Mouse (Mus musculus) liver, embryonic 12.5 days (tissue): ENCODE results near the gene Olfr1012. TPM values are rescaled to one million over a fixed set of nuclear protein-coding genes. Genes with fewer than 3 reads are reported as not detected.
"Not testable (repeated sequence)": the region's sequence is repeated elsewhere in the genome, so short reads cannot be mapped to it uniquely, and the experiment has no call there.

Experiments
- ATAC-seq: fragments of 200-750 bp; cut with Nextera tagmentation; 2 replicates; pipeline ENCODE4 v1.8.0; 2017; ENCODE audit warnings: moderate number of reproducible peaks, mild to moderate bottlenecking, moderate library complexity
- H3K27ac ChIP-seq: fragments of 300-500 bp; sonication (generic); 2 replicates; pipeline ENCODE4 v1.5.1; 2016; ENCODE audit warnings: mild to moderate bottlenecking
- H3K27me3 ChIP-seq: fragments of 300-500 bp; sonication (generic); replicated peaks from 2 replicates; pipeline ENCODE4 v1.6.1; 2016; ENCODE audit warnings: mild to moderate bottlenecking, moderate library complexity
- H3K36me3 ChIP-seq: fragments of 300-500 bp; sonication (generic); 2 replicates; pipeline ENCODE4 v1.6.1; 2016; ENCODE audit warnings: mild to moderate bottlenecking, moderate library complexity
- H3K4me1 ChIP-seq: fragments of 300-500 bp; sonication (generic); 2 replicates; pipeline ENCODE4 v1.6.1; 2016
- H3K4me2 ChIP-seq: fragments of 300-500 bp; sonication (generic); 2 replicates; pipeline ENCODE4 v1.6.1; 2016; ENCODE audit warnings: mild to moderate bottlenecking, moderate library complexity
- H3K4me3 ChIP-seq: fragments of 300-500 bp; sonication (generic); 2 replicates; pipeline ENCODE4 v1.5.1; 2016; ENCODE audit warnings: mild to moderate bottlenecking, moderate library complexity
- H3K9ac ChIP-seq: fragments of 300-500 bp; sonication (generic); 2 replicates; pipeline ENCODE4 v1.6.1; 2016; ENCODE audit warnings: mild to moderate bottlenecking, moderate library complexity
- H3K9me3 ChIP-seq: fragments of 300-500 bp; sonication (generic); replicated peaks from 2 replicates; pipeline ENCODE4 v1.6.1; 2016; ENCODE audit warnings: mild to moderate bottlenecking, moderate library complexity
- WGBS: fragments of 180-500 bp; shearing (Covaris S2); methylation state at CpG from one replicate; pipeline ENCODE4 v1.1.7; 2016; ENCODE audit not compliant: insufficient replicate concordance; 5-methylcytosine and 5-hydroxymethylcytosine counted together
- polyA plus RNA-seq: library from polyadenylated mRNA; unstranded; fragments of >200 nt; fragmentation: Nextera tagmentation; extraction: Ambion mirVana; gene quantifications from 2 replicates; pipeline ENCODE4 v1.2.1, GENCODE M21; 2016

Olfr1012 gene
- not detected in 2 replicates for polyA plus RNA-seq

DNA sequence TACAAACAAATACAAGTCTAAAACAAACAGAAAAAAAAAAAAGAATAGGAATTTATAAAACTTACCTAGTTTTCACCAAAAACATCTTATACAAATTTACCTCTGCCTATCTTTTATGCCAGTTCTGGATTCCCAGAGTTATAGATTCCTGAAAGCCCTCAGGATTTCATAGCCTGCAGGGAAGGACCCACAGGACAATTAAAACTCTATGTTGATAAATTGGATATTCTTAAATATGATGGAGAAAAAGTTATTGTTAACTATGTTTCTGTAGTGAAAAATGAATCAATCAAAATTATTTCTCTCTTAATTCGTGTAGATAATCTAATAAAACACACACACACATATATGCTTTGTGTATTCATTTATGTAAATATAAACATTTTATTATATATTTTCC, at the start of gene Olfr1012:
Gene Olfr1012, minus strand, starts transcription at position 101 of the 400 bp plus-strand sequence.
- H3K27me3 ChIP-seq = no peaks in the 10 kb centered on the region
- 44% methylated on average over 1 of the region's 1 CpGs for WGBS

DNA sequence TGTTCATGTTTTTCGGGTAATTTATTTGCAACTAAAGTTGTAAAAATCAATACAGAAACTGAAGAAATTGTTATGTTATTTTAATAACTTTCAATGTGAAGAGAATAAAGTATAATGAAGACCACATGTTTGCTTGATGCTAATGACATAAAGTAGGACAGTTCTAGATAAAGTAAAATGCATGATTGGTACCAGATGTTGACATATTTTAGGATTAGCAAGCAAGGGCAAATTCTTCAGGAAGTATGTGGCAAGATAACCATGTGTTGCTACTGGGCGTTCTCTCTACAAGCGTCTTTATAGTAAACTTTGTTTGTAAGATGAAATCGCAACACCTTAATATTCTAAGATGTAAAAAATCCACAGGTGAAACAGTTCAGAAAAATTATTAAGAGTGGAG, 41.9 kb upstream of the Olfr1012 start:
- H3K36me3 ChIP-seq = no peaks in the 10 kb centered on the region
- no peak overlapping the region for H3K9ac ChIP-seq
- WGBS = 67% methylated on average over 4 of the region's 4 CpGs
- no peaks in the 10 kb centered on the region for H3K9me3 ChIP-seq
- H3K27me3 ChIP-seq = no peaks in the 10 kb centered on the region
- no peak for ATAC-seq
- H3K4me1 ChIP-seq = no peaks in the 10 kb centered on the region
- H3K4me3 ChIP-seq = no peak overlapping the region
- H3K27ac ChIP-seq = no peak overlapping the region
- H3K4me2 ChIP-seq = no peak overlapping the region

More for the DNA sequence above, at the start of gene Olfr1012:
- H3K27ac ChIP-seq = no peak within 1 kb of the TSS
- no peak for ATAC-seq
- H3K36me3 ChIP-seq = no peaks in the 10 kb centered on the region
- no peak within 1 kb of the TSS for H3K4me2 ChIP-seq
- H3K9ac ChIP-seq = no peak within 1 kb of the TSS
- no peaks in the 10 kb centered on the region for H3K4me1 ChIP-seq
- no peaks in the 10 kb centered on the region for H3K9me3 ChIP-seq
- no peak within 1 kb of the TSS for H3K4me3 ChIP-seq

DNA sequence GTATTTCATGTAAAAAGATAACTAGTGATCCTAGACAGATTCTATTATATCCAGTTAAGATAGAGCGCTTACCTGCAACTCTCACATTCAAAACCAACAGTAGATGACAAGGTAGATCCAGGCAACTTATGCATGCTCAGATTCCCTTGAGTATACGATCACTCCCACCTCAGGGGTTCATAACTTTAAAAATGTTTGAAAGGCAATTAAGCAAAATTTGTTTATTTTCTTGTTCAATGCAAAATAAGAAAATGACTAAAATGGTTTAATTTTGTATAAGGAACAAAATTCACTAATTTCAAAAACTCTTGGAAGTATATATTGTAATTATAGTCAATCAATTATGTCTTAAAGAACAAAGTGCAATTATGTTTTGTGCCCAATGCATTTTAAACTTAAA, 39.9 kb upstream of the Olfr1012 start, which contains the start of gene Olfr1016:
Gene Olfr1016, minus strand, starts transcription at position 101 of the 400 bp plus-strand sequence.
- H3K4me2 ChIP-seq = no peak within 1 kb of the TSS
- no peaks in the 10 kb centered on the region for H3K36me3 ChIP-seq
- H3K4me3 ChIP-seq = no peak within 1 kb of the TSS
- no peaks in the 10 kb centered on the region for H3K9me3 ChIP-seq
- no peak for ATAC-seq
- no peak within 1 kb of the TSS for H3K27ac ChIP-seq
- 73% methylated on average over 2 of the region's 2 CpGs for WGBS
- no peak within 1 kb of the TSS for H3K9ac ChIP-seq
- no peaks in the 10 kb centered on the region for H3K4me1 ChIP-seq
- H3K27me3 ChIP-seq = no peaks in the 10 kb centered on the region

DNA sequence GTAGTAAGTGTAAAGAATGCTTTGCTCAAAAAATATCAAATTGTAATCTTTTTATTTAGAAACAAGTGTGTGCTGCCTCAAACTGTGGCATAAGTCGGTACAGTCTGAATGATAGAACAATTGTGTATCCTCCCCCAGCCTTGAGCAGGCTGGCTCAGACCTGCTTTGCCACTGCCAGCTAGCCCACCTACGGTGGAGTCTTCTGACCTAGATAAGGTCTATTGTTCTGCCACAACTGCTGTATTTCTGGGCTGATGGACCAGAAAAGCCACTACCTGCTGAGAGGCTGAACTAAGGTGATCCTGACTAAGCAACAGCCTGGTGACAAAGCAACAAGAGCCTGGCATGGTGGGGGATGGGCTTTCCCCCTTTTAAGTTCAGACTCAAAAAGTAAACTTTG, 29.8 kb upstream of the Olfr1012 start:
- Histone ChIP-seq H3K4me2 (no peak overlapping the region), H3K4me1 (no peaks in the 10 kb centered on the region), H3K36me3 (no peaks in the 10 kb centered on the region), H3K27me3 (no peaks in the 10 kb centered on the region), H3K9me3 (no peaks in the 10 kb centered on the region), H3K9ac (no peak overlapping the region), H3K4me3 (no peak overlapping the region), H3K27ac (no peak overlapping the region)
- ATAC-seq = no peak
- 61% methylated on average over 2 of the region's 2 CpGs for WGBS

DNA sequence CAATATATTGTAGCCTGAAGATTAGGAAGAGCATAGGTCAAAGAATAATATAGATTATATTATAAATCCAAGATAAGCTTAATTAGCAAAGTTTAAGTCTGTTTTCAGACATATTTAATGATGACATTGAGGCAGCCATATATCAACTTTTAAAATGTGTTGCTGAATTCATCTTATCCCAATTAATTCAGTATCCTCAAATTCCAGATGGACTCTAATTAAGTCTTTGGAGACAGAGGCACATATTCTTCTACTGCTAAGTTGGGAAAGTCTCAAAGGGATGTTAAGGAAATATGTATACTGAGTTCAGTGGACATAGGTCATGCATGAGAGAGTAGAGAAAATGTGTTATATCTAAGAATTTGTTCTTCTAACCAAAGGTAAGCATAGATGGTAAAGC, 19.2 kb upstream of the Olfr1012 start, which contains the start of gene Olfr1015:
Gene Olfr1015, plus strand, starts transcription at position 301 of the 400 bp plus-strand sequence.
- no peaks in the 10 kb centered on the region for H3K27me3 ChIP-seq
- no peak within 1 kb of the TSS for H3K9ac ChIP-seq
- H3K27ac ChIP-seq = no peak within 1 kb of the TSS
- no peaks in the 10 kb centered on the region for H3K9me3 ChIP-seq
- no peaks in the 10 kb centered on the region for H3K4me1 ChIP-seq
- no peak for ATAC-seq
- no peaks in the 10 kb centered on the region for H3K36me3 ChIP-seq
- no peak within 1 kb of the TSS for H3K4me2 ChIP-seq
- H3K4me3 ChIP-seq = no peak within 1 kb of the TSS

DNA sequence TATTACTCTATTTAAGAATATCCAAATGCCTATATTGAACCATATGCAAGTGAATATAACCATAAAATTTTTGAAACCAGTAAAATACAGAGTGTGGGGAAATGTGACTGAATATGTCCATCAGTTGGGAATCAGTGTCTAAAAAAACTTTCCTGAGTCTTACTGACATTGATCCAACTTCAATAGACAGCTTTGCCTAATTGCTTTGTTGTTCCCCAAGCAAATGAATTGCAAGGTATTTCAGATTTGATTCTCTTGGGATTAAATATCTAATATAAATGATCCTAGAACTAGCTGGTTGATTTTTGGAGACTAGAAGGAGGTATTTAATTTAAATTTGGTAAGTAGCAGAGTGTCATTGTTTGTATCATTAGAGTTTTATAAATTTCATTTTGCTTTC, 9.8 kb upstream of the Olfr1012 start, which contains the start of gene Olfr1014:
Gene Olfr1014, plus strand, starts transcription at position 301 of the 400 bp plus-strand sequence.
- no peaks in the 10 kb centered on the region for H3K36me3 ChIP-seq
- no peak for ATAC-seq
- no peak within 1 kb of the TSS for H3K4me2 ChIP-seq
- no peak within 1 kb of the TSS for H3K27ac ChIP-seq
- H3K27me3 ChIP-seq = no peaks in the 10 kb centered on the region
- H3K9me3 ChIP-seq = no peaks in the 10 kb centered on the region
- no peak within 1 kb of the TSS for H3K4me3 ChIP-seq
- no peaks in the 10 kb centered on the region for H3K4me1 ChIP-seq
- no peak within 1 kb of the TSS for H3K9ac ChIP-seq

DNA sequence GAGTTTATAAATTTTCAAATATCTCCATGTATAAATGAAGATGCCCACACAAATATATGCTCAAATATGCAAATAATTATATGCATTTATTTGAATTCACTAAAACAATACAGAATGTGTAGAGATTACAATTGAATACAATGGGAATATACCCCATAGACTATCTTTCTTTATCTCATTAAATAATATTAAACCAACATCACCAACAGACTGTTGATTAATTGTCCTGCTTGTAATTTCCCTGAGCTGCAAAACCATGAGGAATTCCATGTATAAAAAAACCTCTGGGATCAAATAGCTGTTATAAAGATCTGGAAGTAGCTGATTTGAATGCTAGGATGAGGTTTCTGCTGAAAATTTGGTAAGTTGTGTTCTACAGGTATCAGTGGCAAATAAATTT, 4.2 kb upstream of the Olfr1012 start, which contains the start of gene Olfr1013:
Gene Olfr1013, plus strand, starts transcription at position 301 of the 400 bp plus-strand sequence.
- Histone ChIP-seq H3K4me1 (no peaks in the 10 kb centered on the region), H3K27ac (no peak within 1 kb of the TSS), H3K27me3 (no peaks in the 10 kb centered on the region), H3K9me3 (no peaks in the 10 kb centered on the region), H3K9ac (no peak within 1 kb of the TSS), H3K4me3 (no peak within 1 kb of the TSS), H3K36me3 (no peaks in the 10 kb centered on the region), H3K4me2 (no peak within 1 kb of the TSS)
- ATAC-seq = no peak

DNA sequence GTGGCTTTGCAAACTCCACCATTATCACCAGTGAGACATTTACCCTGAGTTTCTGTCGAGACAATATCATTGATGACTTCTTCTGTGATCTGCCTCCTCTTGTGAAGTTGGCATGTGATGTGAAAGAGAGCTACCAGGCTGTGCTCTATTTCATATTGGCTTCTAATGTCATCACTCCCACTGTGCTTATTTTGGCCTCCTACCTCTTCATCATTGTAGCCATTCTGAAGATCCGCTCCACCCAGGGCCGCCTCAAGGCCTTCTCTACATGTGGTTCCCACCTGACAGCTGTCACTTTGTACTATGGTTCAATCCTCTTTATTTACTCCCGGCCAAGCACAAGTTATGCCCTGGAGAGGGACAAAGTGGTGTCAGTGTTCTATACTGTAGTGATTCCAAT, 8.7 kb downstream of the Olfr1012 start:
- Histone ChIP-seq H3K9ac (no peak overlapping the region), H3K4me1 (no peaks in the 10 kb centered on the region), H3K36me3 (no peaks in the 10 kb centered on the region), H3K4me3 (no peak overlapping the region), H3K9me3 (no peaks in the 10 kb centered on the region), H3K4me2 (no peak overlapping the region), H3K27ac (no peak overlapping the region), H3K27me3 (no peaks in the 10 kb centered on the region)
- no peak for ATAC-seq
- 64% methylated on average over 4 of the region's 4 CpGs for WGBS

DNA sequence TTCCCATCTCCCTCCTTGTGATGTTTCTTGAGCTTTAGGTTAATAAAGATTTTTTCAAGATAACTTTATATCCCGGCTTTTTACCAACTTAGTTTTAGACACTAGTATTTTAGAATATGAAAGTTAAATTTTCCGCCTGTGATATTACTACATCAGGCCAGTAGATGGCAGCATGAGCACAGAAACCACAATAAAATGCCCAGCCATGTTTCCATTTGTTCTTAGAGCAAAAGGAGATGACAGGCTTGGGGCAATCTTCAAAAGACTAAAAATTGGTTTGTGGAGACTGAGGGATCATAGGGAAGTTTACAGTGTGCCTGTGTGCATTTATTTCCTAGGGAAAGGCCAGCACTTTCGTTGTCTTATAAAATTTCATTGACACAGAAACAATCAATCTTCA, 36.8 kb downstream of the Olfr1012 start:
- Histone ChIP-seq H3K27ac (no peak overlapping the region), H3K27me3 (no peaks in the 10 kb centered on the region), H3K4me1 (no peaks in the 10 kb centered on the region), H3K9ac (no peak overlapping the region), H3K36me3 (no peaks in the 10 kb centered on the region), H3K9me3 (no peaks in the 10 kb centered on the region), H3K4me2 (no peak overlapping the region), H3K4me3 (no peak overlapping the region)
- 14% methylated on average over 3 of the region's 3 CpGs for WGBS
- ATAC-seq = no peak

DNA sequence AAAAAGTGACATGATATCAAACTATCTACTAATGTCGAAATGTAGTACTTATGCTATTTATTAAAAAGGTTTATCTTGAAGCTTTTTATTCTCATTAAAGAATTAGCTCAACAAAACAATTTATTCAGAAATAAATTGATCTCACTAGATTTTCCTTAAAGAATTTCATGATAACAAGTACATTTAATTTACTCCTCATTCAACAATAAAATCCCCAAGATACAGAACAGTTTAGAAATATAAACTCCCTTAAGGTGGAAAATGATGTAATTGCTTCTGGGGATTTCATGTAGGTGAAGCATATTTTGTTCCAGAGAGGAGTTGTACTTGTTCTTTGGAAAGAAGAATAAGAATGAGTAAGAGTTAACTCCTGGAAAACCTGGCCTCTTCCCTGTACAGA, 47.4 kb downstream of the Olfr1012 start, which contains the start of gene Olfr1009:
Gene Olfr1009, plus strand, starts transcription at position 301 of the 400 bp plus-strand sequence.
- H3K4me2 ChIP-seq = no peak within 1 kb of the TSS
- 63% methylated on average over 1 of the region's 1 CpGs for WGBS
- no peaks in the 10 kb centered on the region for H3K27me3 ChIP-seq
- ATAC-seq = no peak
- H3K9ac ChIP-seq = no peak within 1 kb of the TSS
- no peaks in the 10 kb centered on the region for H3K36me3 ChIP-seq
- H3K4me3 ChIP-seq = no peak within 1 kb of the TSS
- no peaks in the 10 kb centered on the region for H3K9me3 ChIP-seq
- no peaks in the 10 kb centered on the region for H3K4me1 ChIP-seq
- H3K27ac ChIP-seq = no peak within 1 kb of the TSS

DNA sequence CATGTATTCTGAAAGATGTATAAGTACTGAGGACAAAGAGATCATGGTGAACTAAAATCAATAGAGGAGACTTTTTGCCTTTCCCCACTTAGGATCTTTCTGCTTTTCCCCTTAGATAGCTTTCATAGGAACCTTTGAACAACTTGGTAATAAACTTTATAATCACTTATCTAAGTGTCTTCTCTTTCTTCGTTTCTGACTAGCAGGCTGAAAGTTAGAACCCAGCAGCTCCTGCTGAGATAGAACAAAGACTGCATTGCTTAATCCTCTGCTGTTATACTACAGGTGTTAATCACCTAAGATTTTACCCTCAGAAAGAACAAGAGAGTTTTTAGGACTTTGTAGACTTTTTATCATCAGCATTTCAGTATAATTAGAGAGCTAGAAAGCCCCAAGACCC, 51.4 kb downstream of the Olfr1012 start:
- Histone ChIP-seq H3K27me3 (no peaks in the 10 kb centered on the region), H3K27ac (no peak overlapping the region), H3K36me3 (no peaks in the 10 kb centered on the region), H3K4me1 (no peaks in the 10 kb centered on the region), H3K4me3 (no peak overlapping the region), H3K9me3 (no peaks in the 10 kb centered on the region), H3K9ac (no peak overlapping the region), H3K4me2 (no peak overlapping the region)
- ATAC-seq = no peak
- 27% methylated on average over 1 of the region's 1 CpGs for WGBS

DNA sequence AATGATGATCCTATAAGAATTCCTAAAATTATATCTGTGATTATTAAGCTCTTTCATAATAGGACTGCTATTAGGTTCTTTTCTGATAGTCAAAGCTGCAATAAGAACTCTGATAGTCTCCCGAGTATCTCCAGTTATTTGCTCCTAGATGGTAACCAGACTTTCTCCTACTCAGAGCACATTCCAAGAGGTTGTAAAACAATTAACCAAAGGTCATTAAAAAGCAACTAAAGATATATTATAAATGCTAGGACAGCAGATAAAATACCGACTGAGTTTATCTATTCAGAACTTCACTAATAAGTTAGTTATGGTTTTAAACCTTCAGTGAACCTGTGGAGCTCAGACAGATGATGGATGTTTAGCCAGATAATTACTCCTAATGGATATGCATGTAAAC, 51.9 kb downstream of the Olfr1012 start:
- not testable (repeated sequence) for H3K9me3 ChIP-seq

More for the DNA sequence above, 51.9 kb downstream of the Olfr1012 start:
- not testable (repeated sequence) for H3K36me3 ChIP-seq, H3K4me1 ChIP-seq, H3K4me3 ChIP-seq, H3K9ac ChIP-seq, H3K27ac ChIP-seq, ATAC-seq, H3K27me3 ChIP-seq, H3K4me2 ChIP-seq
- 49% methylated on average over 2 of the region's 2 CpGs for WGBS
